Mouse (Mus musculus) urinary bladder, postnatal 36 days (tissue): ENCODE results near the gene Rnf157.
A peak's percentile ranks its signal among the peaks of the same experiment; 100 is the strongest.
"Not testable (repeated sequence)": the region's sequence is repeated elsewhere in the genome, so short reads cannot be mapped to it uniquely, and the experiment has no call there.

ENCODE experiments used
- DNase-seq, 2 experiments: peaks; one replicate each; pipeline ENCODE4 v3.0.0; 2022; ENCODE audit warnings: low spot score in 2 of 2, mixed read lengths in 1 of 2

The Rnf157 gene

GRCm38 (mm10) chr11:116384171-116384570 lies 28.7 kb downstream of the Rnf157 start:
- DNase-seq, result no peak

GRCm38 (mm10) chr11:116383070-116383469 lies 29.8 kb downstream of the Rnf157 start:
- DNase-seq, result not testable (repeated sequence)

- no peak for DNase-seq
These were observed 32.1 kb downstream of the Rnf157 start for GRCm38 (mm10) chr11:116380767-116381166.

DNA sequence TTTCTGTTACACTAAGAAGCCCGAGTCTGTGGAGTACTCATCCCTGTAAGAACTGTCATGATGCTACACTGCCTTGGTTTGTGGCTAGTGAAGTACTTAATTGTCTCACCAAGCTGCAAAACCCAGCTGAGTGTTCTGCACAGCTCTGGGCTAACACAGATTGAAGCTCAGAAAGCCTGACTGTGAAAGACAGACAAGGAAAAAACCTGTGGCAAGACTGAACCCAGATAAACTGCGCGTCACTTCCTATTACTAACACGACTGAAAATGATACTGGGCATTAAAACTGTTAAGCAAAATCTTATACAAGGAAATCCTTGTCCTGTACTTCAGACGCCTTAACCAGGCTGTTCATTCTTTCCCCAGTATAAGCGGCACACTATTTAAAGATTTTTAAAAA lies 33.3 kb downstream of the Rnf157 start:
- DNase-seq, result no peak

DNA sequence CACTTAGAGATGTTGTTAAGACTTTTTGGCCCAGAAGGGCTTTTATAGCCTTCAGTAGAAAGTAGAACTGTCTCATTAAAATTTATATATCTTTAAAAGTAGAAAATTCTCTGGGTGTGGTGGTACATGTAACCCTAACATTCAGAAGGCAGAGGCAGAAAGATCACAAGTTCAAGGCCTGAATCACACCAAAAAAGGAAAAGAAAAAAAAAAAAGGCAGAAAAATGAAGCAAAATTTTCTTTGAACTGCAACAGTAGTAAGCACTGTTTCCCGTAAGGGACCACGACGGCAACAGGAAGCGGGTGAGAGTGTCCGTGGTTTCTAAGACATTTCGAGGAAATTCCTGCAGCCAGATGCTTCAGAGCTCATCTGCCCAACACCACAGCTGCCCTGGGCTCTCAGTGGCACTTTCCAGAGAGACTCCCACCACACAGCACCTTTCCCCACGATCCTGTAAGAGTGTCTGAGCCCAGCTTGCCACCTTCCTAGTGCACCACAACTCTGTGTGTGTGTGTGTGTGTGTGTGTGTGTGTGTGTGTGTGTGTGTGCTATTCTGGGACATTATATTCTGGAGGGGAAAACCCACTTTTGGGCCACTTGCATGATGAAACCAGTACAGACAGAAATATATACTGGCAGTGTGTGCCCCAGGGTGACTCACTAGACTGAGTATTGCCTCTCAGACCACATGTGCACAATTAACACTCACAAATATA lies 35.7 kb downstream of the Rnf157 start:
- no peak for DNase-seq

- no peak for DNase-seq
These were observed 40.9 kb downstream of the Rnf157 start for GRCm38 (mm10) chr11:116371894-116372450.

- no peak for DNase-seq
These were observed 43.2 kb downstream of the Rnf157 start for GRCm38 (mm10) chr11:116369633-116370032.

- DNase-seq, result no peak
These were observed 43.8 kb downstream of the Rnf157 start for GRCm38 (mm10) chr11:116369051-116369450.

- DNase-seq, result peak; percentile 86 to 87
These were observed 44.7 kb downstream of the Rnf157 start for GRCm38 (mm10) chr11:116368116-116368515.

GRCm38 (mm10) chr11:116366647-116367046 lies 46.2 kb downstream of the Rnf157 start:
- DNase-seq, result no peak

DNA sequence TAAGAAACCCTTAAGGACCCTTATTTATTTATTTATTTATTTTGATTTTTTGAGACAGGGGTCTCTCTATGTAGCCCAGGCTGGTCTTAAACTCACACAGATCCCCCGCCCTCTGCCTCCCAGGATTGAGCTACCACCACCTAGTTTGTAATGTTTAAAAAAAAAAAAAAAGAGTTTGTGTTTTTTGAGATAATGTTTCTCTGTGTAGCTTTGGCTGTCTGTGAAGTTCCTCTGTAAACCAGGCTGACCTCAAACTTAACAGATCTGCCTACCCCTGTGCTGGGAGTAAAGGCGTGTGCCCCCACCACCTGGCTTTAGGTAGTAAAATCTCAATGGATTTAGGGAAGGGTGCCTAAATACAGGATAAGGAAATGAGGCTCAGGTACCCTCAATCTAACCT lies 46.7 kb downstream of the Rnf157 start:
- no peak for DNase-seq

DNA sequence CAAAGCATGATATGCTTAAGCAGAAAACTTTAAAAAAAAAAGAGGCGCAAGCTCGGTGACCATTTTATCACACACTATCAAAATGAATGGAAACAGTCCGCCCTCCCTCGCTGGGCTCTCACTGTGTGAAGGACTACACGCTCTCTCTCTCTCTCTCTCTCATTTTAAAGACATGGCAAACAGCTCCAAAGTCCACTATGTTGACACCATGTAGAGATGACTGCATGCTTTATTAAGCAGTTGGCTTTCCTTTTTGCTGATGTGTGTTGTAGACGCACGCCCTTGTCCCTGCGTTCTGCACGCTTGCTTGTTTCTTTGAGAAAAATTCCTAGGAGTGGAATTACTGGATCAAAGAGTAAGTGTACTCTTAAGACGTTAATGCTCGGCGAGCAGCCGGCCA lies 47.4 kb downstream of the Rnf157 start:
- DNase-seq, result no peak

DNA sequence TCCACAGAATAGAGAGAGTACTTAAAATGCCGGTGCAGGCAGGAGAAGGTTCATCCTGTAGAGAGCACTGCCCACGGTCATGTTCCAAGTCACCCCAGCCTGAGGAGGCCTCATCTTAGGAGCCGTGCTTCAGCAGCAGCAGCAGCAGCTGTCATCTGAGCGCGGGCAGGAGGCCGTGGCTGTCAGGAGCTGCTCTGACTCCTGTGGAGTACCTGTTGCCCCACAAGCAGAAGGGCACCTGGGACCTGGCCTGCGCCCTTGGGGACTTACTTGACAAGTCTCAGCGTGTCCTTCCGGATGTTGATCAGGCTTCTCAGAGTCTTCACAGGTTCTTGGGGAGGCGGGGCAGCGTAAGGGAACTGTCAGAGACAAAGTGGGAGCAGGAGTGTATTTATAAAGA lies 50.8 kb downstream of the Rnf157 start:
- peak; percentile 22 to 57 for DNase-seq

DNA sequence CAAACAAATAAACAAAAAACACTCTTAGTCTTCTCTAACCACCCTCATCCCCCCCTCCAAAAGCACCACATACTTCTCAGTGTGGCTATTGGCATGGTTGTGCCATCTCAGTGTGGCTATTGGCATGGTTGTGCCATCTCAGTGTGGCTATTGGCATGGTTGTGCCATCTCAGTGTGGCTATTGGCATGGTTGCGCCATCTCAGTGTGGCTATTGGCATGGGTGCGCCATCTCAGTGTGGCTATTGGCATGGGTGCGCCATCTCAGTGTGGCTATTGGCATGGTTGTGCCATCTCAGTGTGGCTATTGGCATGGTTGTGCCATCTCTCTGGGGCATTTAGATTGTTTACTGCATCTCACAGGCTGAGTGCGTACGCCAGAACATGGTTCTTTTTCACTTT lies 51.9 kb downstream of the Rnf157 start:
- DNase-seq, result not testable (repeated sequence)

DNA sequence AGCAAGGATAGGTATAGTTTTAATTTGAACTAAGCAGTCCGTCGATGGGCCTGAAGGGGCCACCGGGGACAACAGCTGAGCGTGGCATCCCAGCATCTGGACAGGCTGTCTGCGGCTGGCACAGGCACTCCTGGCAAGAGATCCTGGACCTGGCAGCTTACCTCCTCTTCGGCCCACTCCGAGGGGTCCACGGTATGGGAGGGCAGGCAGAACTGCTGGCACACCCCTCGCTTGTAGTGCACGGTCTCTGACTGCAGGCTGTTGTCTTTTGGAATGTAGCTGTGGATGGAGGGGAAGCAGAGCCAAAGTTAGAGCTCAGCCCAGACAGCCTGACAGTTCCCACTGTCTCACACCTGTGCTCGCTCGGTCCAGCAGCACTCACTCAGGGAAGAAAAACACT lies 53.2 kb downstream of the Rnf157 start:
- DNase-seq, result no peak

GRCm38 (mm10) chr11:116358926-116359637 lies 53.8 kb downstream of the Rnf157 start:
- no peak for DNase-seq

GRCm38 (mm10) chr11:116354521-116354920 lies 58.3 kb downstream of the Rnf157 start:
- no peak for DNase-seq

- DNase-seq, result no peak
These were observed 59.3 kb downstream of the Rnf157 start for GRCm38 (mm10) chr11:116353535-116353934.

DNA sequence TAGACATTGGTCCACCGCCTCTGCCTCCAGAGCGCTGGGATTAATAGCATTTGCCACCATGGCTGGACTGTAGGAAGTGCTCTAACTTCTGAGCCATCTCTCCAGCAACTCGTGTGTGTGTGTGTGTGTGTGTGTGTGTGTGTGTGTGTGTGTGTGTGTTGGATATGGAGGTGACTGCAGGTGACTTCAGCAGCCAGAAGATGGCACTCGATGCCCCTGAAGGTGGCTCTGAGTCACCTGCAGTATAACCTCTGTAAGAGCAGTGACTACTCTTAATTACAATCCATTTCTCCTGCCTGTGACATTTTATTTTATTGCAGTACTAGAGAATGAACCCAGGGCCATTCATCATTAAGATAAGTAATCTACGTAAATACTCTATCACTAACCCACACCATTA lies 61.5 kb downstream of the Rnf157 start:
- DNase-seq, result no peak

GRCm38 (mm10) chr11:116347955-116348354 lies 64.9 kb downstream of the Rnf157 start:
- DNase-seq, result no peak

- no peak for DNase-seq
These were observed 65.8 kb downstream of the Rnf157 start for GRCm38 (mm10) chr11:116347012-116347411.

DNA sequence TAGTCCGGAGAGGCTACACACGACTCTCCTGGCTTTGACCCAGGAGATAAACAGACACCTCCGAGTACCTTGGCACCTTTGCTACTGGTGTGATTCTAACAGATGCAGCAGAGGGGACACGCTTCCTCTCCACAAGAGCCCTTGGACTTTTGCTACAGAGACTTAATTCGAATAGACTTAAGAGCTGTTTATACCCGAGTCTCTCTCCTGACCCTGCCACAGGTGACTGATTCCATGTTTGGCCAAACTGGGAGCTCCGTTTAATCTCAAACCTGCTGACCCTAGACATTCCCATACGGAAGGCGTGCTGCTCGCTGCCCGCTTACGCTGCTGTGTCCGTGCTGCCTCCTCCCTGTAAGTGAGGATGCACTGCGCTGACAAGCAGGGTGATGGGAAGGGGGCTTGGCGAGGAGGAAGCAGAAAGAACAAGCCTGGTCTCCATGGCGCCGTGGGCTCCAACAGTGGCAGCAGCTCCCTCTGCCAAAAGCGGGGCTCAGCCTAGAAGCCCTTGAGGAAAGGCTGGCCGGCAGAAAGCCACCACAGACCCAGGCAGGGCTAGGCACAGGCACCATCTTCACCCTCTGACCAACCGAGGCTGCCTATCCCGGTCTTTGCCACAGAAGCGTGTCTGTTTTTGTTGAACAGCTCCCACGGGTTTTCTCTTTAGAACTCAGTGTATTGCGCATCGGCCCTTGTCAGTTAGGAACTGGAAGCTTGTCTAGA lies 70.6 kb downstream of the Rnf157 start:
- no peak for DNase-seq
